Mouse (Mus musculus): ENCODE results near the gene Vmn2r29.
"Not testable (repeated sequence)": the region's sequence is repeated elsewhere in the genome, so short reads cannot be mapped to it uniquely, and the experiment has no call there.

The Vmn2r29 gene

GRCm38 (mm10) chr7:7247228-7247627, at the start of gene Vmn2r29:
TSS of gene Vmn2r29 (minus strand) at chr7:7247328.
- not testable (repeated sequence) for DNase-seq

DNA sequence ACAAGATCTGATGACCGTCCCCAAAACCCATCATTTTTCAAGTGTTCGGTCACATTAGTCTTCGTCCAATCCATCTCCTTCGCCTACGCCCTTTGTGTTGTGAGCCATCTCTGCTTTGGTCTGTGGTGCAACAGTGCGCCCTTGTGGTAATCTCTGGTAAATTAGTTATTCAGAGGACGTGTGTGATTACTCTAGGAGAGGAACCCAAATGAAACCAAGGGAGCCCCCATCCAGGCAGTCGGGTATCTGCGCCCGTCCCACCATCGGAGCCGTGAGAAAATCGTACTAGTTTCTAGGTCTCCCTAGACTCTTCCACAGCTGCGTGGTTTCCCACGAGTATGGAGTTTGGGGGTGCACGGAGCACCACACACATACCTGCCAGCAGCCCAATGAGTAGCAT, 48.5 kb upstream of the Vmn2r29 start:
- DNase-seq = peak; percentile 80

- no peak for DNase-seq
Observed at GRCm38 (mm10) chr7:7281383-7281782, 34.3 kb upstream of the Vmn2r29 start.

DNA sequence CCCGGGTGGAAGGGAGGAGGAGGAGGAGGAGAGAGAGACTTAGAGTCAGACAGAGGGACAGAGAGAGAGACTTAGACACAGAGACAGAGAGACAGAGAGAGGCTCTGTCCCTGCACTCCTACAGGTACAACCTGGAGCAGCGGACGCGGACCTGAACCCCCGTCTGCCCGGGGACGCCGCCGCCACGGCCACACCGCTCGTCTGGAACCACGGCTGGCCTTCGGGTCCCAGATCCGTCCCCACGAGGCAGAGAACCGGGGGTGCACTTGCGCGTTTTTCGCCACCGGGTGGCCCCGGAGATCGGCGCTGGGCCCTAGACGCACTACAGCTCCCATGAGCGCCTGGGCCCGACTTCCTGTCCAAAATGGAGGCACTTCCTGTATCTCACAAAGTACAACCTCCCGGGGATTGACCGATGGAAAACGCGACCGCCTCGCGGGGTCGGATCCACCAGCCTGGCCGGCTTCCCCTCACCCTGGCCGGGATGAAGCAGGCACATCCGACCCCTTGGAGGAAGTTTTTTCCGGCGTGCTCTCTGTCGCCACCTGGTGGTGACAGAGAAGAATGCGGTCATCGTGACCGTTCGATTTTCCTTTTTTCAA, 30.9 kb upstream of the Vmn2r29 start, which contains the start of gene Gm45844:
Gm45844 (minus strand) TSS at position 324 of the 602 bp plus-strand sequence.
- DNase-seq = peak; percentile 97

DNA sequence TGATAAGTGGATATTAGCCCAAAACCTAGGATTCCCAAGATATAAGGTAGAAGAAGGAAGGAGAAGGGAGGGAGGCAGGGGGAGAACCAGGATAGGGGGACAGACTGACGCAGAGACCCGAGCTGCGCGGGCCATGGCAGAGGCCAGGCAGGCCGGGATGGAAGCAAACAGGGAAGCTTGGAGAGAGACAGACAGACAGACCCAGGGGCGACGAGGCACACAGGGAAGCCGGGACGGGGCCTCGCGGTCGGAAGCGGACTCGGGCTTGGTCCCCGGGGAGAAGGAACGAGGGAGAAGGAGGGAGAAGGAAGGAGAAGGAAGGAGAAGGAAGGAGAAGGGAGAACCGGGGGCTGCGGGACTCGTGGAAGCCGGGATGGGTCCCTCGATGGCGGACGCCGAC, 30.4 kb upstream of the Vmn2r29 start:
- not testable (repeated sequence) for DNase-seq

DNA sequence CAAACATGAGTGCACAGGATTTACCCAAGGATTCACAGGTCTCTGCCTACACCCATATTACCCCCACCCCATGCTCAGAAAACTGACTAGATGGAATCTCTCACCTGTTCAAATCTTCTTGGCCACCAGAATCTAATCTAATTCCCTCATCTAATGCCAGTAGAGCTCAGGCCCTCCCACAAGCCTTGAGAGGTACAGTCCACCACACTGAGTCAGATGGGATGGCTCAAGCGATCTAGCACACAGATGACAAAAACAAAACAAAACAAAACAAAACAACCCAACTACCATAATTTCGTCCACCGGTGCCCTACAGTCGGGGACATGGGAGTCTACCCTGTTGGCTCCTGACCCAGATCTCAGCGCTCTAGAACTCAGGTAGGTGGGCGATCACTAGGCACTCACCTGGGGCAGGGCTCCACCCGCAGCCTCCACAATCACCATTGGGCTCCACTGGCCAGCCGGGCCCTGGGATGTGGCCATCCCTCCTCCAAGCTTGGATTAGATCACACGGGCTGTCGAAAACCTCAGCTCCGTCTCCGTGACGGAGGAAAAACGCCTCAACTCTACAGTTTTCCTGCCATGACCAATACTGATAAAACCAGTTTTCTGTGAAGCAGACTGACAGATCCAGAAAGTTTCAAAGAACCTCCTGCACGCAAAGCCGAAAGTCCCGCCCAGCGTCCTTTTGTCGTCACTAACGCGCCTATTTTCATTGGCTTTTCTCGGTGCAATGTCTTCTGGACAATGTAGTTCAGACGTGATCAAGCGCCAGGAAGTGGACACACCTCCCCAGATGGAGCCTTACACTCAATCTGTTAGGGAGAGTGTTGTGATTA, 37.6 kb downstream of the Vmn2r29 start, which contains the start of gene Zfp772:
Zfp772 (minus strand) TSS at position 686 of the 839 bp plus-strand sequence.
- DNase-seq = peak; percentile 67

- DNase-seq = peak; percentile 76
Observed at GRCm38 (mm10) chr7:7188191-7188942, 58.8 kb downstream of the Vmn2r29 start.

GRCm38 (mm10) chr7:7187417-7188190, 59.5 kb downstream of the Vmn2r29 start:
- peak; percentile 21 for DNase-seq

DNA sequence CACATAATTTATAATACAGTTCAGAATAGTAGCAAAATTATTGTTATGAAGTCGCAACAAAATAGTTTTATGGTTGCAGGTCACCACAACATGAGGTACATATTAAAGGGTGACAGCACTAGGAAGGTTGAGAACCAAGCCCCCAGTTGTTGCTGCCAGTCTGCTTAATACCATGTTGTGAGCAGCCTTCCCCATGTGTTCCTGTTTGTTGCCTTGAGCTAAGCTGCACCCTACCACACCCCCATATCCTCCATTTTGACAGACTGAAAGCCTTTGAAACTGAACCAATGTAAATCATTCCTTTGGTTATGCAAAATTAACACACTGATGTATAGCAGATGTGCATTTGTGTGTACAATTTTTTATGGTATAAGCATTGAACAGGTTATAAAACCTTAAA, 61.2 kb downstream of the Vmn2r29 start:
- DNase-seq = no peak

Measured in cerebellum, adult 9-10 months (tissue).